Mouse (Mus musculus): ENCODE data around the gene March10.

DNA sequence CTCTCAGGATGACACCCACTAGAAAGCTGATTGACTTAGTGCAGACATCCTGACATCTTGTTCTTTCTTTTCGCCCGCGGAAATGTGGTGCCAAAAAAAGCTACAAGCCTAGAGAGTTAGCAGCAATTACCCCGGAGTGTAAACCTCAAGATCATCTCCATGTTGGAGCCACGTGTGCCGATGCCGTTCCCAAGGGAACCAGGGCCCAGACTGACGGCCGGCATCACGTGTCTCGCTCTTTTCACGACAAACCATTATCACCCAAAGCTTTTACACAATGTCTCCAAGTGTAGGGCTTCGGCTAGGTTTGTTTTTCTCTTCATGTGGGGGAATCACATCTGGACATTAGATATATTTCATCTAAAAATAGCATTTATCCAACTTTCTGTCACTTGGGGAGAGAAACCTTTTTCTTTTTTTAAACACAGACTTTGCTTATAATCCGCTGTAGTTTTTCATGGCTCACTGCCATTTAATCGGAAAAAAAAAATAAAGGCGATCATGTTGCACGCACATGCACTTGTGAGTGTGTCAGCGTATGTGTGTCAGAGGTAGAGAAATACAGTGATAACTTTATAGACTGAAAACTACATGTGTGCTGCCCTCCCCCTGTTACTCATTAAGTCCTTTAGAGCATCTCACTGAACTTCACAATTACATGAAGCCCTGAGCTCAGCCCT lies 39.2 kb upstream of the March10 start:
- TF ChIP-seq CTCF (IDR thresholded peaks at IDR 0.05; ENCODE audit: low read depth, low read length) (no peak), POLR2AphosphoS5 (IDR thresholded peaks at IDR 0.05; ENCODE audit: insufficient replicate concordance, low read depth, low read length) (no peak), GATA1 (IDR thresholded peaks at IDR 0.05; ENCODE audit: borderline replicate concordance, low read length) (no peak), TAL1 (conservative IDR thresholded peaks at IDR 0.05; ENCODE audit: low read depth, low read length) (no peak)
